Mouse (Mus musculus) MEL (cell line): ENCODE results near the gene She.
"Not testable (repeated sequence)": the region's sequence is repeated elsewhere in the genome, so short reads cannot be mapped to it uniquely, and the experiment has no call there.

Experiments
- CHD2 ChIP-seq: IDR thresholded peaks from 2 replicates; pipeline ENCODE4 v1.6.1; 2011; ENCODE audit warnings: low read length, improper control_type of control experiment
- CTCF ChIP-seq, 3 experiments: IDR thresholded peaks in 2 of 3; conservative IDR thresholded peaks in 1 of 3; 2 replicates each; pipeline ENCODE4 v1.5.1; 2011 to 2012; ENCODE audit warnings: low read length in 3 of 3, low read depth in 2 of 3, mild to moderate bottlenecking in 2 of 3, improper control_type of control experiment in 1 of 3, inconsistent platforms in 1 of 3, mixed read lengths in 1 of 3, moderate library complexity in 1 of 3; ENCODE audit not compliant: control insufficient read depth in 1 of 3, insufficient read depth in 1 of 3, poor library complexity in 1 of 3, severe bottlenecking in 1 of 3
- ELF1 ChIP-seq: IDR thresholded peaks from 2 replicates; pipeline ENCODE4 v1.6.1; 2014; ENCODE audit warnings: low read depth, mild to moderate bottlenecking, inconsistent platforms, low read length, improper control_type of control experiment, moderate library complexity
- KAT2A ChIP-seq: conservative IDR thresholded peaks from 2 replicates; pipeline ENCODE4 v1.6.1; 2012; ENCODE audit warnings: low read depth, low read length, improper control_type of control experiment, inconsistent platforms
- MAX ChIP-seq: IDR thresholded peaks from 2 replicates; pipeline ENCODE4 v1.6.1; 2011; ENCODE audit warnings: low read length, improper control_type of control experiment
- NRF1 ChIP-seq: IDR thresholded peaks from 2 replicates; pipeline ENCODE4 v1.6.1; 2014; ENCODE audit warnings: low read depth, mild to moderate bottlenecking, inconsistent platforms, low read length, improper control_type of control experiment, moderate library complexity; ENCODE audit not compliant: poor library complexity, insufficient read depth, severe bottlenecking
- POLR2AphosphoS2 ChIP-seq: IDR thresholded peaks from 2 replicates; pipeline ENCODE4 v1.6.1; 2011; ENCODE audit warnings: low read length, improper control_type of control experiment
- SMC3 ChIP-seq: IDR thresholded peaks from 2 replicates; pipeline ENCODE4 v1.6.1; 2011; ENCODE audit warnings: low read depth, low read length, improper control_type of control experiment
- TAL1 ChIP-seq: IDR thresholded peaks from 2 replicates; pipeline ENCODE4 v1.6.1; 2012; ENCODE audit warnings: mild to moderate bottlenecking, inconsistent platforms, low read length, moderate library complexity, mixed read lengths
- TBP ChIP-seq: IDR thresholded peaks from 2 replicates; pipeline ENCODE4 v1.8.0; 2011; ENCODE audit warnings: low read depth, low read length, improper control_type of control experiment
- ZC3H11A ChIP-seq: IDR thresholded peaks from 2 replicates; pipeline ENCODE4 v1.6.1; 2012; ENCODE audit warnings: low read depth, mild to moderate bottlenecking, inconsistent platforms, low read length, improper control_type of control experiment

DNA sequence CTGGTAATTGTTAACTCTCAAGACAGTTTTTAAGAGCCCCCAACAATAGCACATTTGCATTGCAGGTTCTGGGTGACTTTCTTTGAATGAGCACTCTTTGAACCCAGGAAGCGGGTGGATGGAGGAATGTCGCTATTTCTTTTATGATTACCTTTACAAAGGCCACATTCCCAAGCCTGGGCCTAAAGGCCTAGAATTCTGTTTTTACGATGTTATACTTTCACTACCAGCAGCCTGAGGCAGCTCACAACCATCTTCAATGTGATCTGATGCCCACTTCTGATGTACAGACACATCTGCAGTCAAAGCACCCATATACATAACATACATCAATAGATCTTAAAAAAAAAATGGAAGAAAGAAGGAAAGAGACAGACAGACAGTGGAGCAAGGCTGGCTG lies 32.1 kb downstream of the She start:
- not testable (repeated sequence) for TF ChIP-seq CTCF (IDR thresholded peaks at IDR 0.05 in 2 of 3, conservative IDR thresholded peaks at IDR 0.05 in 1 of 3; ENCODE audit: control insufficient read depth in 1 of 3, insufficient read depth in 1 of 3, low read depth in 2 of 3, low read length in 3 of 3, poor library complexity in 1 of 3, severe bottlenecking in 1 of 3); TBP; KAT2A; ZC3H11A; TAL1; MAX; POLR2AphosphoS2; NRF1; ELF1; CHD2; SMC3
